Mouse (Mus musculus) liver, embryonic 14.5 days (tissue): ENCODE data around the gene Cobl. TPM values are rescaled to one million over a fixed set of nuclear protein-coding genes. Genes with fewer than 3 reads are reported as not detected.

Experiments used
- ATAC-seq: fragments of 200-750 bp; cut with Nextera tagmentation; 2 replicates; pipeline ENCODE4 v1.8.0; 2017; ENCODE audit warnings: moderate number of reproducible peaks, mild to moderate bottlenecking, moderate library complexity; ENCODE audit not compliant: insufficient read depth
- DNase-seq, 3 experiments: peaks; one replicate each; pipeline ENCODE4 v3.0.0-alpha.2; 2012 to 2013; ENCODE audit warnings: low read depth in 3 of 3, low spot score in 3 of 3
- H3K27ac ChIP-seq: fragments of 300-500 bp; sonication (generic); 2 replicates; pipeline ENCODE4 v1.5.1; 2014; ENCODE audit warnings: moderate library complexity, mild to moderate bottlenecking, control low read depth, inconsistent platforms
- H3K27me3 ChIP-seq: fragments of 300-500 bp; sonication (generic); 2 replicates; pipeline ENCODE4 v1.6.1; 2014; ENCODE audit warnings: mild to moderate bottlenecking, low read length, moderate library complexity; ENCODE audit not compliant: control insufficient read depth, insufficient read depth
- H3K36me3 ChIP-seq: fragments of 300-500 bp; sonication (generic); replicated peaks from 2 replicates; pipeline ENCODE4 v1.6.1; 2014; ENCODE audit warnings: low read depth; ENCODE audit not compliant: control insufficient read depth, insufficient read depth
- H3K4me1 ChIP-seq, 2 experiments: fragments of 200-500 bp in 1 of 2; fragments of 300-500 bp in 1 of 2; sonication (generic) in 1 of 2; replicated peaks; 2 replicates each; pipeline ENCODE4 v1.6.1; 2012 to 2014; ENCODE audit warnings: antibody characterized with exemption in 1 of 2, inconsistent platforms in 1 of 2, low read length in 1 of 2; ENCODE audit not compliant: control insufficient read depth in 2 of 2, insufficient read depth in 2 of 2
- H3K4me2 ChIP-seq: fragments of 300-500 bp; sonication (generic); 2 replicates; pipeline ENCODE4 v1.6.1; 2014; ENCODE audit warnings: low read depth, mild to moderate bottlenecking, control low read depth, moderate library complexity
- H3K4me3 ChIP-seq, 2 experiments: fragments of 200-500 bp in 1 of 2; fragments of 300-500 bp in 1 of 2; sonication (generic) in 1 of 2; 2 replicates each; pipeline ENCODE4 v1.5.1; 2012 to 2014; ENCODE audit warnings: low read depth in 2 of 2, low read length in 2 of 2, mild to moderate bottlenecking in 2 of 2, control low read depth in 1 of 2, inconsistent platforms in 1 of 2, moderate library complexity in 1 of 2; ENCODE audit not compliant: insufficient read depth in 1 of 2
- H3K9ac ChIP-seq: fragments of 300-500 bp; sonication (generic); replicated peaks from 2 replicates; pipeline ENCODE4 v1.6.1; 2014; ENCODE audit warnings: mild to moderate bottlenecking, control low read depth, moderate library complexity
- H3K9me3 ChIP-seq: fragments of 300-500 bp; sonication (generic); 2 replicates; pipeline ENCODE4 v1.6.1; 2016; ENCODE audit warnings: low read length, mixed read lengths; ENCODE audit not compliant: control insufficient read depth
- CTCF ChIP-seq: IDR thresholded peaks from 2 replicates; pipeline ENCODE4 v1.5.1; 2016; ENCODE audit warnings: antibody characterized with exemption, low read depth, control low read depth
- EP300 ChIP-seq: IDR thresholded peaks from 2 replicates; pipeline ENCODE4 v1.6.1; 2016; ENCODE audit warnings: antibody characterized with exemption, low read depth
- WGBS: fragments of 180-500 bp; shearing (Covaris S2); extraction: QIAGEN DNeasy Blood & Tissue Kit; methylation state at CpG from one replicate; pipeline ENCODE4 v1.1.7; 2014; ENCODE audit not compliant: insufficient replicate concordance; 5-methylcytosine and 5-hydroxymethylcytosine counted together
- polyA plus RNA-seq, 2 experiments: library from polyadenylated mRNA; depleted of rRNA in 1 of 2; stranded (reverse) in 1 of 2; unstranded in 1 of 2; fragments of >200 nt; fragmentation: Nextera tagmentation in 1 of 2; extraction: Ambion mirVana in 1 of 2; gene quantifications; 2 replicates each; pipeline versions ENCODE4 v1.2.1 to v1.2.3; 2012 to 2014

Cobl gene
- polyA plus RNA-seq, 2 experiments: 0.56 to 0.64 TPM

GRCm38 (mm10) chr11:12493791-12494190 is 29.0 kb upstream of the Cobl start:
- no peak overlapping the region for H3K27ac ChIP-seq
- H3K36me3 ChIP-seq: no peaks in the 10 kb centered on the region
- no peak overlapping the region for H3K9ac ChIP-seq
- no peaks in the 10 kb centered on the region for H3K4me1 ChIP-seq
- ATAC-seq (no peak), DNase-seq (no peak)
- TF ChIP-seq EP300: no peak
- TF ChIP-seq CTCF: no peak
- H3K4me2 ChIP-seq: no peak overlapping the region
- H3K4me3 ChIP-seq: no peak overlapping the region
- no peaks in the 10 kb centered on the region for H3K27me3 ChIP-seq
- no peaks in the 10 kb centered on the region for H3K9me3 ChIP-seq

- Histone ChIP-seq H3K9ac (no peak overlapping the region), H3K4me1 (peaks cover 0 to 2% of the 10 kb centered on the region in 2 experiments; a peak in 1 of 4 replicates), H3K27ac (no peak overlapping the region), H3K4me2 (no peak overlapping the region), H3K9me3 (no peaks in the 10 kb centered on the region), H3K36me3 (no peaks in the 10 kb centered on the region), H3K4me3 (no peak overlapping the region), H3K27me3 (no peaks in the 10 kb centered on the region)
- no peak for DNase-seq
- no peak for TF ChIP-seq CTCF
- no peak for TF ChIP-seq EP300
- no peak for ATAC-seq
- 62% methylated on average over 3 of the region's 3 CpGs for whole genome bisulfite sequencing
Observed at GRCm38 (mm10) chr11:12479856-12480403, 15.2 kb upstream of the Cobl start.

GRCm38 (mm10) chr11:12474299-12474935 is 9.7 kb upstream of the Cobl start:
- no peak for DNase-seq
- TF ChIP-seq CTCF: no peak
- no peak for TF ChIP-seq EP300
- Histone ChIP-seq H3K4me2 (no peak overlapping the region), H3K27ac (no peak overlapping the region), H3K4me1 (peaks cover 0 to 6% of the 10 kb centered on the region in 2 experiments; a peak in 1 of 4 replicates), H3K36me3 (no peaks in the 10 kb centered on the region), H3K27me3 (no peaks in the 10 kb centered on the region), H3K9me3 (no peaks in the 10 kb centered on the region), H3K4me3 (no peak overlapping the region), H3K9ac (no peak overlapping the region)
- no peak for ATAC-seq
- WGBS: 45% methylated on average over 5 of the region's 5 CpGs

GRCm38 (mm10) chr11:12473625-12474298 is 9.0 kb upstream of the Cobl start:
- TF ChIP-seq CTCF (no peak), EP300 (no peak)
- no peak overlapping the region for H3K27ac ChIP-seq
- no peaks in the 10 kb centered on the region for H3K36me3 ChIP-seq
- DNase-seq (no peak), ATAC-seq (no peak)
- peaks cover 0 to 6% of the 10 kb centered on the region in 2 experiments; a peak in 1 of 4 replicates for H3K4me1 ChIP-seq
- H3K4me2 ChIP-seq: no peak overlapping the region
- no peak overlapping the region for H3K9ac ChIP-seq
- H3K27me3 ChIP-seq: no peaks in the 10 kb centered on the region
- no peak overlapping the region for H3K4me3 ChIP-seq
- H3K9me3 ChIP-seq: no peaks in the 10 kb centered on the region
- 56% methylated on average over 5 of the region's 5 CpGs for WGBS

- ATAC-seq: no peak
- Histone ChIP-seq H3K4me1 (peaks cover 0 to 4% of the 10 kb centered on the region in 2 experiments; a peak in 1 of 4 replicates), H3K27me3 (peaks cover 6% of the 10 kb centered on the region), H3K4me3 (no peak overlapping the region), H3K36me3 (no peaks in the 10 kb centered on the region), H3K4me2 (no peak overlapping the region), H3K9me3 (no peaks in the 10 kb centered on the region), H3K27ac (no peak overlapping the region), H3K9ac (no peak overlapping the region)
- TF ChIP-seq CTCF (no peak), EP300 (no peak)
- no peak for DNase-seq
- 60% methylated on average over 1 of the region's 1 CpGs for WGBS
Observed at GRCm38 (mm10) chr11:12469638-12470037, 4.9 kb upstream of the Cobl start.
